Mouse (Mus musculus) spleen, postnatal 10 days (tissue): ENCODE measurements around the gene Cfap77.

Experiments used
- DNase-seq, 2 experiments: peaks; one replicate each; pipeline ENCODE4 v3.0.0; 2021 to 2022; ENCODE audit warnings: low spot score in 2 of 2

Gene Cfap77

DNA sequence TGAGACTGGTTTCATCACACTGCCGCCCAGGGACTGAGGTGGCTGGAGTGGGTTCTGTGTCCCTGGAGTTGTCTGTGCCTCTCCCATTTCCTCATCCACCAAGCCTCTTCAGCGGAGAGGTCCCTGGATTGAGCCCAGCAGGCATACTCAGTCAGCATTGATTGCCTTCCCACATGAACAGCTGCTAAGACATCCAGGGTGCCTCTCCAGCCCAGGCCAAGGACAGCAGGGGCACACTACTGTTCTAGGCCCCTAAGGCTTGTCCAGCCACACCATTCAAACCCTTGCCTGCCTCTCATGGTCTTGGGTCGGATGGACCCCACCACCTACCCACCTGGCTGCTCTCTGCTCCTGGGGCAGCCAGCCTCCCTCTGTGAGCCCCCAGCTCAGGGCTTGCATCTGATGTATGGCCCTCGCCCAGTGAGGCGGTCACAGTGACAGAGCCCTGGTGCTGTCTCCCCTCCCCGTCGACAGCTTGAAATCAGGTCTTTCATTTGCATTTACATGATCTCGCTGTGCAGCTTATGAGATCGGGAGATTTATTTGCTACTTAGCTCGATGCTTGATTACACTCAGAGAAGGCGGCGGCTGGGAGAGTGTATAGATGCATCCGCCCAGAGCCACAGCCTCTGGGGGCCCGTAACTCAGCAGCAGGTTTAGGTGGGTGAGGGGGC, 57.6 kb downstream of the Cfap77 start:
- DNase-seq = no peak

DNA sequence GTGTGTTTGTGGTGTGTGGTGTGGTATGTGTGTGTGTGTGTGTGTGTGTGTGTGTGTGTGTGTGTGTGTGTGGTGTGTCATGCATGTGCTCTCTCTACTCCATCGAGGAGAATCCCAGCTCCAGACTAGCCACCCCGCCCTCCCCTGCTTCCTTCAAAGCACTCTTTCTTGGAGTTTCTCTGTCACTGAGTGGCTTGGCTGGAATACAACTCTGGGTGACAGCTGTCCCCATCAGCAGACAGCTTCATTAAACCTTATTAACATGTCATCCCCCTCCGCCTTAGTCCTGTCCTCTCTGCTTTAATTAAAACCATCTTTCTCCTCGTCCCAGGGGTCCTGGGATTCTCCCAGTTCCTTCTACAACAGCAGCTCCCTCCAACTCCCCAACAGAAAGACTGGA, 59.4 kb downstream of the Cfap77 start:
- DNase-seq = no peak

DNA sequence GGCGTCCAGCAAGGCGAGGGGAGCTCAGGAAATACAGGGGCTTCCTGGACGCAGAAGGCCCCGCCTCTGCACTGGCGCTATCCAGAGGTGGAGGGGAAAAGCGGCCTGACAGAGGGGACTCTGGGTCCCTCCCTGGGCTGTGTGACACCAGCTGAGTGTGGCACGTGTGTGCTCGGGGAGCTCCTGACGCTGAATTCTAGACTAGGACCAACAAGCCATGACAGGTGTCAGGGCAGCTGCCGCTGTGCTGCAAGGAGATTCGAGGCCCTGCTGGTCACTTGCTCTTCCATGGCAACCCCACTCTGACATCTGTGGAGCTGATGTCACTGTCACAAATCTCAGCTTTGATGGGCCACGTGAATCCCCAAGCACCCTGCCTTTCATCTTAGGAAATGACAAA, 60.9 kb downstream of the Cfap77 start:
- DNase-seq = no peak

DNA sequence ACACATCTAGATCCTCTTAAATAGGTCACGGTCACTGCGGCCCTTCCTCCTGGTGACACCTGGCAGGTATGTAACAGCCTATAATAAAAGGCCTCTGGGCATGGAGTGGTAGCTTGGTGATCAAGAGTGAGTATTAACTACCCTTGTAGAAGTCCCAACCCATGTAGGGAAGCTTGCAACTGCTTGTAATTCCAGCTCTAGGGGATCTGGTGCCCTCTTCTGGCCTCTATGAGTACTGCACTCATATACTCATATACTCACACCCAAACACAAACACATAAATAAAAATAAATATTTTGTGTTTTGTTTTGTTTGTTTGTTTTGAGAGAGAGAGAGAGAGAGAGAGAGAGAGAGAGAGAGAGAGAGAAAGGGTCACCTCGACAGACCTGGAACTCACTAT, 66.1 kb downstream of the Cfap77 start:
- DNase-seq = no peak

DNA sequence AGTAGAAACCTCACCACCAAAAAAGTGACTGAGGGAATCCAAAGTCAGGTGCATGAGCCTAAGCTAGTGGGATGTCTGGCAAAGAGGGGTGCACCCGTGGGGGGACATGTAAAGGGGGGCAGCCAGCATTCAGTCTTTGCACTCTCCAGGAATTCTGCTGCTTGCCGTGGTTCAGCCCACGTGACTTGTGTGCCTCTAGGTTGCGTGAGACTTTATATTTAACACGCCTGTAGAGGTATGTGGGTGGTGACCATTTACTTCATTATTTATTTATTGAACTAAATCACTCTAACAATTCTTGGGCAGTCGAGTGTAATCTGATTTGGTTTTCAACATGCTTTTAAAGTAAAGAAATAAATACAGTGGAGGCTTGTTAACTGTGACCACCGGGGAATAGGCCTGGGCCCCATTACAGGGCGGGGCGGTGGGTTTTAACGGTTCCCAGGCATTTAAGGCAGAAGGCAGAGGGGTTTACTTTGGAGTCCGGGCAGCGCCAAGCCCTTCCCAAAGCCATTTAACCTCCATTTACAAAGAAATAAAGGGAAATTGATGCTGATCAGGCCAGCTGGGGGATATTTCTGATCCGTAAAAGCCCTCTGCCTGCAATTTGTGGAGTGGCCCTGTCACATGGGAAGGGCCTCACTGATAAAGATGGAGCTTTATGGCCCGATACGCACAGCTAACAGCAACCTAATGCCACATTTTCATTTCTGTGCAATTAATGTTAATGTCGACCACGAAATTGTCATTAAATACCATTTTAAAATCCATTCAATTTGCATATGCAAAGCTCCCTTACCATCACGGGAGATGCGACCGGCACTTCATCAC, 74.6 kb downstream of the Cfap77 start:
- DNase-seq = no peak

DNA sequence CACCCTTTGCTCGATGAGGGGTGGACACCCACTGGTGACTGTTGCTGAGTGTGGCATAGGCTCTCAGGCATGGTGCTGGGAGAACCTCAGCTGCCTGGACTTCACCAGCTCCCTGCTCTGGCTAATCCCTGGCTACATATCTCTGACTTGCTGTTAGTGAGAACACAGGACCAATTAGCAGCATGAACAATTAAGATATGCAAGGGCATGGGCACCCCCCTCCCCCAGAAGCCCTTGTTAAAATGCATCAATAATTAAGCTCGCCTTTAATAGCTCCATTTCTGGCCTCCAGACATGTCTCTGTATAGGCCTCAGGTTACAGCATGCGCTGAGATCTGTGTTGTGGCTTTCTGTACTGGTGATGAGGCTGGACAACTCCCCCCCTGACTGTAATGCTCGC, 76.4 kb downstream of the Cfap77 start:
- no peak for DNase-seq

DNA sequence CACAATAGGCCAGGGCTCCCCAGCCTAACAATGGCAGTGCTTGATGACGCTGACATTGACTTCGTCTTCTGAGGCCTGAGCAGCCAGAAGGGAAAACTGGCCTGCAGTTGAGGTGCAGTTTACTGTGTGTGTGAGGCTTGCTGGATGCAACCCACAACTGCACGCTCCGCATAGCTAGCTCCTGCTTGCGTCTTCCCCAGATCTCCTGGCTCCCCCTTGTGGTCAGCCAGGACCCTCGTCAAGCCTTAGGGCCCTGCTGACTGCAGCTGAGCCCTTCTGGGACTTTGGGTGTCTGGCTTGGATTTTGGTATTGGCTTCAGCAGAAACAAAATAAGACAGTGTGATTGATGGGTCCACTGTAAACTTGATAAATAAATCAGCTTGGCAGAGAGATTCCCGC, 78.2 kb downstream of the Cfap77 start:
- peak; percentile 30 to 78 for DNase-seq

DNA sequence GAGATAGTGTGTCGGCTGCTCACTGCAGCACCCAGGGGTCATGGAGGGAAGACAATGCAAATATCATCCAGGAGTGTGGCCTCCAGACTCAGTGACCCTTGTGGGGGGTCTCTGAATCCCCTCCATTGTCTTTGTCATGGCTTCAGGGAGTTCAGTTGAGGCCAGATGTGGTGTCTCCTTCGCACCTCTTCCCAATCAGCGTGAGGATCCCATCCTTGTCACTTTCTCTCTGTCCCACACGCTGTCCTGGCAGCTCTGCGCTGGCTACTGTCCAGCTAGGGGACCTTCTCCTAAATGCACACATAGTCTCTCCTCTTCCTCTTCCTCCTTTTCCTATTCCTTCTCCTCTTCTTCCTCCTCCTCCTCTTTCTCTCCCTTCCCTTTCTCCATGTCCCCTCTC, 79.3 kb downstream of the Cfap77 start:
- DNase-seq = no peak

DNA sequence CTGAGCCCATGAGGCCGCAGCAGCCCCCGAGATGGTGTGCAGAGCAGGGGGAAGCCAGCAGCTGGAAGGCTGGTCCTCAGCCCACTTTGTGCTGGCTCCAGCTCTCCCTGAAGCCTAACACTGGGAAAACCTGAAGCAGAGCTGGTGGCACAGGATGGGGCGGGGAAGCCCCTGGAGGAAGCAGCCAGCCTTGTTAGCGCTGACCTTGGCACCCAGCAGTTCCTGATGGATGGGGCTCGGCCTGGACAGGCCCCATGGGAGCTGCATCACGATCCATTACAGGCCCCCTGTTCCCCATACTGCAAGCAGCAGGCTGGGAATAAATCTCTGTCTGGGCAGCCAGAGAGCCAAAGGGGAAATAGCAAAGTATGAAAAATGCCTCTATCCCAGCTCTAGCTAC, 80.3 kb downstream of the Cfap77 start:
- no peak for DNase-seq

DNA sequence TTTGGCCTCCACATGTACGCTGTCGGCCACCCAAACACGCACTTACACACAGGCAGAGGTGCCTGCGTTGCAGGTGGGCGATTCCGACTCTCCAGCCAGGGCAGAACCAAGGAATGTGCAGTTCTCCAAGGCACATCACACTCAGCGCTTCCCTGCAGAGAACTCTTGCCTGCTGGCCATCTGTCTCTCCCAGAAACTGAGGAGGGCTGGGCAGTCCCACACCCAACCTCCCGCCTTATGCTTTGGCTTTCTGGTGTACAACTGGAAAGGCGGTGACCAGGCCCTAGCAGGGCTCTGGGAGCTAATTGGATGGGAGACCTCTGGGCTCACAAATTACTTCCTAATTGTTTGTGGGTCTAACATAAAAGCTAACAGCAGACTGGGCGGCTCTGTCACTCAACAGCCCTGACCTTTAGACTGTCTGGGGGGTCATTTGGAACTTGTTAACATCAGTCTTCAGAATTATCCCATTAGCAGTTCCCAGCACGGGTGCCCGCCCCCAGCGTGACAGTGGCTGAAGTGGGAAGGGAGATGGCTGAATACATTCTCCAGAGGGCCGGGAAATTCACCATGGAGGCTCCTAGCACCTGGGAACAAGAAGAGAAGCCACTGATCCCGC, 80.9 kb downstream of the Cfap77 start:
- no peak for DNase-seq

DNA sequence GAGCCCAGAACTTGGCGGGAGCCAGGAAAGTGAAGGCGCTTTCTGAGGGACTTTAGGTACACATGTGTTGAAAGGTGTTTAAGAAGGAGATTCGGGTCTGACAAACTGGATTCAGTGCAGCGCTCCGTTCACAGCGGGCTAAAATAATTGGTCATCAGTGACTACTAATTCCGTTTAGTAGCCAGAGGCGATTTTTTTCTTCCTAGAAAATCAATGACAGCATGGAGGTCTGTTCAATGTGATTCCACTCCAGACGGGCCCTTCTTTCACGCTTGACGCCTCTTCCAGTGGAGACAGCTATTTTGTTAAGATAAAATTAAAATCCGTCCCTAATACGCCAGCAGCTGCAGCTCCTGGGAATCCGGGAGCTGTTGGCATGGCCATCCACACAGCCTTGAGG, 84.4 kb downstream of the Cfap77 start:
- DNase-seq = no peak

DNA sequence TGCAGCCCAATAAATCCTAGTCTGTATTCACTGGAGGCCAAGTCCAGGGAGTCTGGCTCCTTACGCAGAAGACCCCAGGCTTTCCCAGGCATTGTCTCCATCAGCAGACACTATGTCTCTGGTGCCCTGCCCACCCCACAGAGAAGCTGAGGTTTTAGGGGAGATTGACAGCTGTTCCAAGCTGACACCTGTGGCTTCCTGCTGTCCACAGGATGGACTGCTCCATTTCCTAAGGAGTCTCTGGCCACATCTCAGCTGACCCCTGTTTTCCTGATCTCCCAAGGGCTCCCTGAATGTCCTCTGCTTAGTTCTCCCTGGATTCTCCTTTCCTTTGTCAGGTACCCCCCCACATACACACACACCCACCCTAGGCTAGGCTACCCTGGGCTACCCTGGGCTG, 86.6 kb downstream of the Cfap77 start:
- no peak for DNase-seq

DNA sequence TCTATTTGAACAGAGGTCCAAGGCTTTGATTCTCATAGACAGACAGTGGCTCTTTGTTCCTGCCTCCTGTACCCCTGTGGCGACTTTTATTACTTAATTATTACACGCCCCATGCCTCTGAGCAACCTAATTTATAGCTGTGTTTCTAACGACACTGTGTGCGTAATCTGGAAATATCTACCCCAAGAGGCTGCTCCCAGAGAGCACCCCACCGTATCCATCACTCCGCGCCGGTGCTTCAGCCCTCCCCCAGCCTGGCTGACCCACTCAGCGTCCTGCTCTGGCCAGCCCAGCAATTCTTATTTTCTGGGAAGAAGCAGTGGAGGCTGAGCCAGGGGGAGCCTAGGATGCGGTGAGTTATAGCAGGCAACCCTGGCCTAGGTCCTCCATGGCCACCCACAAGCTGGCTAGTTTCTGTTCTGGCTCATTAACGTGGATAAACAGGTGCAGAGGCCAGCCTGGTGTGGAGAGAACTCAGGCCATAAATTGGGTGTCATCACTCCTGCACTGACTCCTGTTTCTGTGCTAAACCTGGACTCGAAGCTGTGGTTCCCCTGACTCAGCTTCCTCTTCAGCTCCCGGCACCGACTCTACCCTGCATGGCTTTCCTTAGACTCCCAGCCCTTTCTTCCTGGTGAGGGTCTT, 88.6 kb downstream of the Cfap77 start:
- no peak for DNase-seq

DNA sequence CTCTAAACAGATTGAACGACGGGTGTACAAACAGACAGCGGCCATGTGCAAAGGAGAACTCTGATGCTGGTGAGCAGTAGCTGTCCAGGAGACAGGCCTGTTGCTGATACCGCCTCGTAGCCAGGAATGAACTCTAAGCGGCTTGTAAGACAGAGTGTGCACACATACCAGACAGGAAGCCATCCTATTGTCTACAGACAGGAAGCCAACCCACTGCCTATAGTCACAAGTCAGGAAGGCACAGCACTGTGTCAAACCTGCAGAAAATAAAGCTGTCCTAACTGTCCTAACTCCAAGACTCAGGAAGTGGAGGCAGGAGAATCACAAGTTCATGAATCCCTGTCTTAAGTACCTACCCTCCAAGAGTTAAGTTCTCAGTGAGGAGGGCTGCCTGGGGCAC, 91.3 kb downstream of the Cfap77 start:
- no peak for DNase-seq

DNA sequence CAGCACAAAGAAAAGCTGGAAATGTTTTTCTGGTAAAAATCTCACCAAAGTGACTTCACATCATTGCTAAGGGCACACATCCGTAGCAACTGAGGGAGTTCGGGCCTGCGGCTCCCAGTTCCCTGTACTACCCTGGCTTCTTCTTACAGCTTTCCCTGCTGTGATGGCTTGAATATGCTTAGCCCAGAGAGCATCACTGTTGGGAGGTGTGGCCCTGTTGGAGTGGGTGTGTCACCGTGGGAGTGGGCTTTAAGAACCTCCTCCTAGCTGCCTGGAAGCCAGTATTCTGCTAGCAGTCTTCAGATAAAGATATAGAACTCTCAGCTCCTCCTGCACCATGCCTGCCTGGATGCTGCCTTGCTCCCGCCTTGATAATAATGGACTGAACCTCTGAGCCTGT, 93.2 kb downstream of the Cfap77 start:
- DNase-seq = no peak

DNA sequence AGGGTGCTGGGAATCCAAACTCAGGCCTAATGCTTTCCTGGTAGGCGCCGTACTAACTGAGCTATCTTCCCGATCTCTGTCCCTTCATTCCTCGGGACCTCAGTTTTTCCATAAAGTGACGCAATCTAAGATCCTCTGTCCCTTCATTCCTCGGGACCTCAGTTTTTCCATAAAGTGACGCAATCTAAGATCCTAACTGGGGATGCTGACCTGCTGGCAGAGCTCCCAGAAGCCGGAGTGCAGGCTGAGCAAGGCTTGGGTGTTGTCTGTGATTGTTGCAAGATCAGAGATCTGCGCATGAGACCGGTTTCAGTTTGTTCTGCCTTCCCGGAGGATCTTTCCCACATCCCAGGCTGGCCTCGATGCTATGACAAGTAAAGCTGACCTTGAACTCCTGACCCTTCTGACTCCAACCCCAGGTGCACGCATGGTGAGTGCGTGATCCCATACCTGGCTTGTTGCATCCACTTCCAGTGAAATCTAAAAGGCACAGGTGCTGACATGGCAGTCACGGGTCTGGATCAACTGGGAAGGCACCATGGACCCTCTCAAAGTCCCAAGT, 93.8 kb downstream of the Cfap77 start:
- DNase-seq = no peak

DNA sequence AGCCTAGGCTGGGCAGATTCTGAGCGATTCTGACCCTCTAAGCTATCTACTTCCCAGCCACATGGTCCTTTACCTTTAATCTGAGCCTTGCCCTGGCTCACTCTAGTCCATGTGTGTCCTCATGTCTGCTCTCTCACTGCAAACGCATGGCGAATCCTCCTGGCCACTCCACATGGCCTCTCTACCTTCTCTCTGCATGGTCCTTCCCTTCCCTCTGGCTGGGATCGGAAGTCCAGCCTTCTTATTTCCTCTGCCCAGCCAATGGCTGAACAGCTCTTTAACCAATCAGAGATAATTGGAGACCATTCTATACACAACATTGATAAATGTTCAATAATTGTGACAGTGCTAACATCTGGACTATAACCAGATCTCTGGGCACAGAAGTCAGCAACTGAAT, 98.0 kb downstream of the Cfap77 start:
- no peak for DNase-seq

DNA sequence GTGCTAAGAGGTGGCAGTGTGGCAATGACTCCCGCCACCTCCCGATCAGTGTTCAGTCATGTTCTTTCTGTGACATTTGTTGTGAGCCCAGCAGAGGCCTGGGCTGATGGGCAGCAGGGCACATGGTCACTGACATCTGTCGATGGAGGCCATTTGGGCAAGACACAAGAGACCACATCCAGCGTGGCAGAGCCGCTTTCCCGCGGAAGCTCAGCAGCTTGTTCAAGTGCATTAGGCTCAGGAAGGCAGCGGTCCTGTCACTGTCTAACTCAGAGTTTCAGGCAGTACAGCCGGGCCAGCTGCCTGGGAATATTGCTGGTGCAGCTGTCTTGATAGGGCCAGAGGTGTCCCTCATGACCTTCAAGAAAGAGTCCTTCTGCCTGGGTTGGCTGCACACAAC, 100.3 kb downstream of the Cfap77 start:
- DNase-seq = no peak

DNA sequence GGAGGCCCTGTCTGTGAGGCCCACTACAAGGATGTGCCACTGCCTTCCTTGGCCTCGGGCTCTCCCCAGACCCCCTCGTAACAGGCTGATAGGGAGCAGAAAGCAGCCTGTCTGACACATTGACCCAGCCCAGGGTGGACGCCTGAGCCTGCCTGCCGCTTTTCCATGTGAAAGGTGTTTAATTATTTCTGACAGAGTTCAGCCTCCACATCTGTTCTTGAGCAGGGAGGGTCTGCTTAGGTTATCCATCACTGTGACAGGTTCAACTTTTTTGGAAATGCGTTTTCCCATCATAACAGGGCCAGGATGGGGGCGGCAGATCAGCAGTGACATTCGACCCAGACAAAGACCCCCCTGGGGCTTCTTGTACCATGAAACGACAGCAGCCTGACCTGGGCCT, 101.9 kb downstream of the Cfap77 start:
- no peak for DNase-seq

DNA sequence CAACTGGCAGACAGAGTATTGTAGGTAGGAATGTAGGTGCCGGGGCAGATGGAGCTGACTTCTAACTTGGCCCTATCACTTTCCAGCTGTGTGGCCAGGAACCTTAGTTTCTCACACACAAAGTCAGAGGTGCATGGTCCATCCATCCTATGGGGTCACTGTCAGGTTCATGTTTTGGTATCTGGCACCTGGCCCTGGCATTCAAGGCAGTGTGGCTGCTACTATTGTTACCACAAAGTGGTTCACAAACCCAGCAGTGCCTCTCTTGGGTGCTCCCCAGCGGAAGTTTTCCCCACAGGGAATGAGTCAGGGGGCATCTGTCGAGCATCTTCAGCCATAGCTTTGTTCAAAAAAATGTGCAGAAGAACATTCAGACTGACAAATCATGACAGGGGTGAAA, 108.6 kb downstream of the Cfap77 start:
- DNase-seq = no peak

DNA sequence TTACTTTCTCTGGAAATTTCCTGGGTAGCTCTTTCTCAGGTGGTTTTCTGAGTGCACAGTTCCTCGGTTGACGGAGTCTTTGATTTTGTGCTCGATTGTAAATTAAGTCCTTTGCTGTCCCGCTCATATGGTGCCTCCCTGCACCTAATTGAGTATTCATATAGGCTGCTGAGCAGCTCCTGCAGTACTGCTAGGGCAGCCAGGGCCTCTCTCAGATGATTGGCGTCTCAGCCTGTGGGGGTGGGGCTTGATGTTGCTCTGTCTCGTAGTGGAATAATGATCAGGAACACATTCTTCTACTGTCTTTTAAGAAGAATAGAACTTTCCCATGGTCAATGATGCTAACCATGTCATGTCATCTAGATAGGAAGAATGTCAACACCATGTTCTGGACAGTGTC, 109.5 kb downstream of the Cfap77 start:
- no peak for DNase-seq
